Mouse (Mus musculus) neural tube, embryonic 13.5 days (tissue): ENCODE results near the gene E130308A19Rik. TPM values are rescaled to one million over a fixed set of nuclear protein-coding genes. Genes with fewer than 3 reads are reported as not detected.

ENCODE experiments used
- ATAC-seq: fragments of 200-750 bp; cut with Nextera tagmentation; 2 replicates; pipeline ENCODE4 v1.8.0; 2017; ENCODE audit warnings: low read depth, mild to moderate bottlenecking, moderate TSS enrichment, moderate library complexity
- H3K27ac ChIP-seq: fragments of 300-500 bp; sonication (generic); replicated peaks from 2 replicates; pipeline ENCODE4 v1.5.1; 2015; ENCODE audit warnings: moderate library complexity, mild to moderate bottlenecking, inconsistent platforms
- H3K27me3 ChIP-seq: fragments of 300-500 bp; sonication (generic); 2 replicates; pipeline ENCODE4 v1.6.1; 2015; ENCODE audit warnings: mild to moderate bottlenecking, inconsistent platforms
- H3K36me3 ChIP-seq: fragments of 300-500 bp; sonication (generic); 2 replicates; pipeline ENCODE4 v1.6.1; 2015; ENCODE audit warnings: mild to moderate bottlenecking, inconsistent platforms
- H3K4me1 ChIP-seq: fragments of 300-500 bp; sonication (generic); replicated peaks from 2 replicates; pipeline ENCODE4 v1.6.1; 2015; ENCODE audit warnings: inconsistent platforms
- H3K4me2 ChIP-seq: fragments of 300-500 bp; sonication (generic); 2 replicates; pipeline ENCODE4 v1.6.1; 2015; ENCODE audit warnings: inconsistent platforms, mild to moderate bottlenecking, moderate library complexity
- H3K4me3 ChIP-seq: fragments of 300-500 bp; sonication (generic); 2 replicates; pipeline ENCODE4 v1.5.1; 2015; ENCODE audit warnings: mild to moderate bottlenecking, inconsistent platforms
- H3K9ac ChIP-seq: fragments of 300-500 bp; sonication (generic); 2 replicates; pipeline ENCODE4 v1.6.1; 2015; ENCODE audit warnings: moderate library complexity, mild to moderate bottlenecking, inconsistent platforms
- H3K9me3 ChIP-seq: fragments of 300-500 bp; sonication (generic); 2 replicates; pipeline ENCODE4 v1.6.1; 2016; ENCODE audit warnings: inconsistent platforms
- WGBS: fragments of 180-500 bp; shearing (Covaris S2); methylation state at CpG from one replicate; pipeline ENCODE4 v1.1.7; 2015; 5-methylcytosine and 5-hydroxymethylcytosine counted together
- polyA plus RNA-seq: library from polyadenylated mRNA; unstranded; fragments of >200 nt; fragmentation: Nextera tagmentation; extraction: Ambion mirVana; gene quantifications from 2 replicates; pipeline ENCODE4 v1.2.1, GENCODE M21; 2015

Gene E130308A19Rik
- polyA plus RNA-seq: 60.5 TPM in 2 replicates

DNA sequence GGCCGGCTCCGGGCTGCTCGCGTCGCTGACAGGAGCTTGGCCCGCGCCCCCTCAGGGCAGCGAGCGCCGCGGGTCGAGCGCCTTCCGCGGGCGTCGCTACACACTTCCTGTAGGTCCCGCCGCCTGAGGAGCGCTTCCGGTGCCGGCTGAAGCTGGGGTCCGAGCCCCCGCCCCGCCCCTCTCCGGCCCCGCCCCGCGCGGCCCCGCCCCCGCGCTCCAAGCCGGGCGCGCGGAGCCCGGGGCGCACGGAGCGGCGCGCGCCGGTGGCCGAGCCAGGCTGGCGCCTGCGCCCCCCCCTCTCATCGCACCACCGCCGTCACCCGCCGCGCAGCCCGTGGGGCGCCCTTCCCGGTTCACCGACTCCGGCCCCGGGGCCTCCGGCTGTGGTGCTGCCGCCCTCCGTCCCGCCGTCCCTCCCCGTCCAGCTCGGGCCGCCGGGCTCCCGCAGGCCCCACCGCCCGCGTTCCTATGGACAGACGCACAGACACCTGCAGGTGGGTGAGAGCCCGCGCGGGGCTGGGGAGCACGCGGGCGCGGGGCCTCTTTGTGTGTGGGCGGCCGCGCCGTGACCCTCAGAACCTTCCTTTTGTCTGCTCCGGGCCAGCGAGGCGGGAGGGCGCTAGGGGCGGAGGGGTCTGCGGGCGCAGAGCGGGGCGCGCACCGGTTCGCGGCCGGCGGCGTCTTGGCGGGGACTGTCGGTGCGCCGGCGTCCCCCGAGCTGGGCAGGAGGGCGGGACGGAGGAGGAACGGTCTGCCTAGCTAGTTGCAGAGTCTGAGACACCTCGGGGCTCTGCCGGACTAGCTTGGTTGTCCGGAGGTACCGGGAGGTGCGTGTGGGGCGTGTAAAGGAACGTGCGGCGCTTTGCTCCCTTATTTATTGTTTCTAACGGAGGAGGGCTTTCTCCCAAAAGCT, at the start of gene E130308A19Rik:
Gene E130308A19Rik, plus strand, starts transcription at position 214 of the 913 bp plus-strand sequence.
- no peaks in the 10 kb centered on the region for H3K27me3 ChIP-seq
- H3K27ac ChIP-seq: peak within 1 kb of the TSS; percentile 97
- H3K36me3 ChIP-seq: no peaks in the 10 kb centered on the region
- under 1% methylated on average over 106 of the region's 120 CpGs for WGBS
- peak within 1 kb of the TSS; percentile 93 for H3K4me3 ChIP-seq
- H3K4me2 ChIP-seq: peak within 1 kb of the TSS; percentile 73
- peaks cover 40% of the 10 kb centered on the region for H3K4me1 ChIP-seq
- H3K9ac ChIP-seq: peak within 1 kb of the TSS; percentile 96
- no peaks in the 10 kb centered on the region for H3K9me3 ChIP-seq
- peak; percentile 92 for ATAC-seq

DNA sequence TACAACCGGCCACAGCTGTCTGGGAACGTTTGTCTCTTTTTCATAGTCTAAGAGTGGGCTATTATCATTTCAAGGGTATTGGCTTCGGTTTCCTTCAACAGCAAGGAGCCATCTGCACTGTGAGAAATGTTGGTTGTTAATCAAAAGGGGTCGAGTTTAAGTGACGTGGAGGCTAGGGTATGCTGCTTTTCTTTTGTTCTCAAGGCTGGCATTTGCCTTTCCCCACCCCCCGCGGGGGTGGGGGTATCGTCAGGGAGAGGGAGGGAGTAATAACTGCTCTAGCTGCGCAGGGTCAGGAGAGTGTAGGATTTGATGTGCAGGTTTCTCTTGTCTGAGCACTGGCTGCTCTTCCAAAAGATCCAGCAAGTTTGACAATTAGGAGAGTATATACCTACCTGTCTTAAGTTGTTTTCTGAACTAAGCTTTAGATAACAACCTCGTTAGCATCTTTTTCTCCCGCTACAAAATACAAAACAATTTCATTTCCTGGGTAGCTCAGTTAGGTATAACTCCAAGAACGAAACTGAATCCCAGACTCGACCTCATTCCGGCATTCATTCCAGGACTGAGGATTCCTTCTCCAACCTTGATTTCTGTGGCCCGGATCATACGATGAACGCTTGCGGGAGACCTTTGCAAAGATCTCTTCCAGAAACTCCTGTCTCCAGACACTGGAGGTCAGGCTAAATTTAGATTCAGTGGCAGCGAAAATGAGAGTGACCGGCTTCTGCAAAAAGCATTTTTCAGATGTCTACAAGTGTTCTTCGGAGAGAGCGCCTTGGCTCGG, 45.3 kb upstream of the E130308A19Rik start:
- H3K9ac ChIP-seq: peak overlapping the region; percentile 77
- WGBS: under 1% methylated on average over 23 of the region's 23 CpGs
- H3K27ac ChIP-seq: peak overlapping the region; percentile 93
- peak; percentile 69 for ATAC-seq
- peak overlapping the region; percentile 80 for H3K4me2 ChIP-seq
- H3K36me3 ChIP-seq: no peaks in the 10 kb centered on the region
- no peaks in the 10 kb centered on the region for H3K9me3 ChIP-seq
- no peaks in the 10 kb centered on the region for H3K27me3 ChIP-seq
- peaks cover 28% of the 10 kb centered on the region for H3K4me1 ChIP-seq
- H3K4me3 ChIP-seq: peak overlapping the region; percentile 76

DNA sequence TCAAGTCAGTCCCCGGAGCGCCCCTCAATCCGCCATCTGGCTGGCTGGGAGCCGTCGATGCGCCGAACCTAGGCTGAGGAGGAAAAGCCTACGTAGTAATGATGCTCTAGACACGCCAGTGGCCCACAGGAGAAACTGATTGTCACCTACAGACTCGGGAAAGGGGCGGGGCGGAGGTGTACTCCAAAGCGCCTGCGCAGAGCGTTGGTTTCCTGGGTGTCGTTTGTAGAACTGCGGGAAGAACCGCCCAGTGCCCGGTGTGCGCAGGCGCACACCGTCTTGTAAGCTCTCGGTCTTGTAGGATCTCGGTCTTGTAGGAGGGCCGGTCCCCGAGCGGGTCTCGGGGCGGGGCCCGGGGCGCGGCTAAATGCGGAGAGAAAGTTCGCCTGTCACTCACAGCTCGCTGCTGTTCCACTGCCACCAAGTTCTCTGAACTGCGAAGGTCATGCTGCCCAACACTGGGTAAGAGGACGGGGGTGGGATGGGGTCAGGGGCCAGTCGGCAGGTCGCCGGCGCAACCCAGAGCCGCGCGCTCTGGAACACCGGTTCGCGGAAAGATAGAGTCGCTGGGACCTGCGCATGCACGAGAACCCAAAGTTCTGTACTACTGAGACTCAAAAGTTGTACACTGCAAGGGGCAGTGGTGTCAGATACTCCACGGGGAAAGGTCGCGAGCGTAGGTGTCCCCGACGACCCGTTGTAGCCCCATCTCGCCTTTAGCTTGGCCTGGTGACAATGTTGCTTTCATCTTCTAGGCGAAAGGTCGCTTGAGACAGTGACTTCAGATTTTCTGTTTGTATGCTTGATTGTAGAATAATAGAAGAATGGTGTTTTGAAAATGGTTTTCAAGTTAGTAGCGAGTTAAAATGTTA, 44.5 kb upstream of the E130308A19Rik start, which contains the start of gene Hsdl2:
Gene Hsdl2, plus strand, starts transcription at position 250 of the 872 bp plus-strand sequence.
- ATAC-seq: peak; percentile 95
- WGBS: under 1% methylated on average over 61 of the region's 61 CpGs
- H3K4me2 ChIP-seq: peak within 1 kb of the TSS; percentile 80

DNA sequence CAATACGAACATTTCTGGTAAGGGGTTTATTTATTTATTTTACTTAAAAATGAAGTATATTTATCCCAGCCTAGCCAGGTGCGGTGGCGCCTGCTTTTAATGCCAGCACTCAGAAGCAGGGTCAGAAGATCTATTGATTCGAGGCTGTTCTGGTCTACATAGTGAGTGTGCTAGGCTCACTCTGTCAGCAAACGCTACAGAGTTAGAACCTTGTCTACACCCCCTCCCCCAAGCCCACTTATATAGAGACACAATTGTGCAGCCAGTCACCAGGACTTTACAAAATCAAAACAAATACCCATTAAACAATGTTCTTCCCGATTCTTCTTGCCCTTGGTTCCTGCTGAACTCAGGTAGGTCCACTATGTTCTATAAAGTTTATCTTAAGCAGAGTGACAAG, 43.8 kb upstream of the E130308A19Rik start:
- H3K9me3 ChIP-seq: no peaks in the 10 kb centered on the region
- no peak for ATAC-seq
- H3K4me2 ChIP-seq: peak overlapping the region; percentile 80
- H3K27ac ChIP-seq: no peak overlapping the region
- H3K27me3 ChIP-seq: no peaks in the 10 kb centered on the region
- H3K36me3 ChIP-seq: no peaks in the 10 kb centered on the region
- 27% methylated on average over 6 of the region's 6 CpGs for WGBS
- peak overlapping the region; percentile 76 for H3K4me3 ChIP-seq
- H3K4me1 ChIP-seq: peaks cover 28% of the 10 kb centered on the region
- H3K9ac ChIP-seq: peak overlapping the region; percentile 26; the same call in 1 of the 2 replicates

More for the DNA sequence above, 44.5 kb upstream of the E130308A19Rik start, which contains the start of gene Hsdl2:
- Histone ChIP-seq H3K27me3 (no peaks in the 10 kb centered on the region), H3K4me1 (peaks cover 28% of the 10 kb centered on the region), H3K4me3 (peak within 1 kb of the TSS; percentile 76), H3K36me3 (no peaks in the 10 kb centered on the region), H3K9me3 (no peaks in the 10 kb centered on the region), H3K27ac (peak within 1 kb of the TSS; percentile 93), H3K9ac (peak within 1 kb of the TSS; percentile 77)

DNA sequence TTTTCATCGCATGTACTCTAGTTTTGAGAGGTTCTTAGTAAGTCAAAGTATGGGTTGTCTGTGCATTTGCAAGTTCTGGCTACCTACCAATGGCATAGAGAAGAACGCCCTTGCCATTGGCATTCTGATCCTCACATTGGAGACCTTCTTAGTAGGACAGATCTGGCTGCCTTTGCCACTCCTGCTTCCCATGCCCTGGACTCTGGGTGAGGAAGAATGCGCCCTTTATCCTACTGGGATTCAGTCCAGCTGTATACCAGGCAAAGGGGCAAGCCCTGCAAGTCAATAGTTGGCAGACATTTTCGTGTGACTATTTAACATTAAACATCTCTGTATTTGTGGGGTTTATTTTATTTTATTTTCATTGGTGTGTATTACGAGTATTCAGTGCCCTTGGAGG, 40.9 kb upstream of the E130308A19Rik start:
- Histone ChIP-seq H3K9ac (no peak overlapping the region), H3K27ac (no peak overlapping the region), H3K4me1 (peaks cover 18% of the 10 kb centered on the region), H3K27me3 (no peaks in the 10 kb centered on the region), H3K36me3 (no peaks in the 10 kb centered on the region), H3K9me3 (no peaks in the 10 kb centered on the region), H3K4me2 (no peak overlapping the region), H3K4me3 (no peak overlapping the region)
- 76% methylated on average over 5 of the region's 5 CpGs for WGBS
- ATAC-seq: no peak

DNA sequence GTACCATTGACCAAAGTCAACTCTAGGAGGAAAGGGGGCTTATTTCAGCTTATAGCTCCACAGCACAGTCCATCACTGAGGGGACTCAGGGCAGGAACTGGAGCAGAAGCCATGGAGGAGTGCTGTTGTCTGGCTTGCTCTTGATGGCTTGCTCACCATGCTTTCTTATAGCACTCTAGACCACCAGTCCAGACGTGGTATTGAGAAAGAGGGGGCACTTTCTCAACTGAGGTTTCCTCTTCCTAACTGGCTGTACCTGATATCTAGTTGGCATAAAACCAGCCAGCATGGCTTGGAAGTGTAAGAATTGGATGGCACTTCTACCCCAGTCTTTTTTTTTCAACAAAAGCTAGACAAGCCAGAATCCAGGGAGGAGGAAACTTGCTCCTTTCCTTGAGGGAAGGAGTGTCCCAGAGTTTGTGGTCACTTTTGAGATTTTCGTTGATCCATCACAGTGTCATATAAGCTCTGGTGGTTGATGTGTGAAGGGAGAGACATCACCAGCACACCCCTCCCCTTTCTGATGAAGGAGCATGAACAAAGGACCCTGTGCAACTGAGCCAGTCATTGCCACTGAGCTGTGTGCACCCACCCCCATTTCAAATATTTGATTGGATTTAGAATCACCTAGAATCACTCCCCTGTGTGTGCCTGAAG, 38.7 kb upstream of the E130308A19Rik start:
- no peak for ATAC-seq
- no peak overlapping the region for H3K9ac ChIP-seq
- WGBS: 68% methylated on average over 2 of the region's 2 CpGs
- H3K27me3 ChIP-seq: no peaks in the 10 kb centered on the region
- H3K4me2 ChIP-seq: no peak overlapping the region
- H3K9me3 ChIP-seq: no peaks in the 10 kb centered on the region
- H3K27ac ChIP-seq: no peak overlapping the region
- H3K4me3 ChIP-seq: no peak overlapping the region
- H3K36me3 ChIP-seq: 0 out of 2 replicates have a peak, but pooled peaks cover 1% of the 10 kb centered on the region
- H3K4me1 ChIP-seq: peaks cover 5% of the 10 kb centered on the region

DNA sequence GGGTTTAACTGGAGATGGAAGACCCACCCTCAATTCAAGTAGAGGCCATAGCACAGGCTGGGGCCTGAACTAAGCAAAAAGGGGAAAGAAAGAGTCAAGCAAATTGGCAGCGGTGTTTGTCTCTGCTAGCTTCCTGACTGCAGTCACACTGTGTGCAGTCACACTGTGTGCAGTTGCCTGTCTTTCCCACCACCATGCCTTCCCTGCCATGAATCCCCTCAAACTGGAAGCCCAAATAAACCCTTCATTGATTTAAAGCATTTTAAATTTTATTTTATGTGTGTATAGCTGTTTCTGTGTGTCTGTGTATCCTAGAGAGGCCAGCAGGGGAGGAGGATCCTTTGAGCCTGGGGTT, 38.2 kb upstream of the E130308A19Rik start:
- Histone ChIP-seq H3K4me2 (no peak overlapping the region), H3K9ac (no peak overlapping the region), H3K27ac (no peak overlapping the region), H3K4me3 (no peak overlapping the region), H3K4me1 (0 out of 2 replicates have a peak, but pooled peaks cover under 1% of the 10 kb centered on the region), H3K27me3 (no peaks in the 10 kb centered on the region), H3K36me3 (0 out of 2 replicates have a peak, but pooled peaks cover 3% of the 10 kb centered on the region), H3K9me3 (no peaks in the 10 kb centered on the region)
- no peak for ATAC-seq
- WGBS: 95% methylated on average over 1 of the region's 1 CpGs

DNA sequence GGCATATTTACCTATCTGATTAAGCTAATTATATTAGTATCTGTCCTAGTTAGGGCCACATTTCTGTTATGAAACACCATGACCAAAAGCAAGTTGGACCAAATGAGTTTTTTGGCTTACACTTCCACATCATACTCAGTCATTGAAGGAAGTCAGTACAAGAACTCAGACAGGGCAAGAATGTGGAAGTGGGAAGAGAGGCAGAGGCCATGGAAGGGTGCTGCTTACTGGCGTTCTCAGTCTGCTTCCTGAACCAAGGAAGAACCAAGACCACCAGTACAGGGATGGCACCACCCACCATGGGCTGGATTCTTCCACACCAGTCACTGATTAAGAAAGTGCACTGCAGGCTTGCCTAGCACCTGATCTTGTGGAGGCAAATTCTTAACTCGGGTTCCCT, 31.4 kb upstream of the E130308A19Rik start:
- Histone ChIP-seq H3K9ac (no peak overlapping the region), H3K9me3 (no peaks in the 10 kb centered on the region), H3K4me2 (no peak overlapping the region), H3K27ac (no peak overlapping the region), H3K36me3 (peaks cover 38% of the 10 kb centered on the region), H3K4me1 (no peaks in the 10 kb centered on the region), H3K4me3 (no peak overlapping the region), H3K27me3 (no peaks in the 10 kb centered on the region)
- WGBS: 80% methylated on average over 2 of the region's 2 CpGs
- no peak for ATAC-seq

DNA sequence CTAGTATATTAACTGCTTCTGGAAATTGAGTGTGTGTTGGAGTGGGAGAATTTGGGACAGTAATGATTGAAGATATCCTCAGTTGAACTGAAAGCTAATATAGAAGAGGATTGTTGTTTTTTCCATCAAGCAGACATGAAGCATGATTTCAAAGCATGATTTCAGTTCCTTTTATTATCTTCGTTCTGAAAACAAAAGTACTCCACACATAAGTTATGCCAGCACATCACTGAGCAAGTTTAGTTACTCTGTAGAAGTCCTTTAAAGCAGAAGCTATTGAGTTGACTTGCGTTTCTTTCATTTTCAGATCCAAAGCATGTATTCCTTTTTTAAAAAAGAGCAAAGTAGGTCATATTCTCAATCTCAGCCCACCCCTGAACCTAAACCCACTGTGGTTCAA, 29.5 kb upstream of the E130308A19Rik start:
- Histone ChIP-seq H3K36me3 (peaks cover 40% of the 10 kb centered on the region), H3K9me3 (no peaks in the 10 kb centered on the region), H3K9ac (no peak overlapping the region), H3K4me2 (no peak overlapping the region), H3K27me3 (no peaks in the 10 kb centered on the region), H3K4me3 (no peak overlapping the region), H3K4me1 (no peaks in the 10 kb centered on the region), H3K27ac (no peak overlapping the region)
- ATAC-seq: no peak
- WGBS: 94% methylated on average over 2 of the region's 2 CpGs

DNA sequence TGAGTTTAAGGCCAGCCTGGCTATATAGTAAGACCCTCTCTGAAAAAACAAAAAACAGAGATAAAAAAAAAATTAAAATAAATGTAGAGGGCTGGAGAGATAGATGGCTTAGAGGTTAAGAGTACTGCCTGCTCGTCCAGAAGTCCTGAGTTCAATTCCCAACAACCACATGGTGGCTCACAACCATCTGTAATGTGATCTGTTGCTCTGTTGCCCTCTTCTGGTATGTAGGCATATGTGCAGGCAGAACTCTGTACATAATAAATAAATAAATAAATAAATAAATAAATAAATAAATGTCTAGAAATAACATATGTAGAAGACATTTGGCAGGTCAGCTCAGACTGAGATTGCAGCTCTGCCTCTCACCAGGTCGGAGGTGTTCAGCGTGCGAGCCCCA, 23.3 kb upstream of the E130308A19Rik start:
- peaks cover 25% of the 10 kb centered on the region for H3K36me3 ChIP-seq
- no peak overlapping the region for H3K4me3 ChIP-seq
- H3K4me1 ChIP-seq: no peaks in the 10 kb centered on the region
- WGBS: 91% methylated on average over 4 of the region's 4 CpGs
- no peak overlapping the region for H3K27ac ChIP-seq
- H3K4me2 ChIP-seq: no peak overlapping the region
- H3K9me3 ChIP-seq: no peaks in the 10 kb centered on the region
- H3K27me3 ChIP-seq: no peaks in the 10 kb centered on the region
- ATAC-seq: no peak
- H3K9ac ChIP-seq: no peak overlapping the region

DNA sequence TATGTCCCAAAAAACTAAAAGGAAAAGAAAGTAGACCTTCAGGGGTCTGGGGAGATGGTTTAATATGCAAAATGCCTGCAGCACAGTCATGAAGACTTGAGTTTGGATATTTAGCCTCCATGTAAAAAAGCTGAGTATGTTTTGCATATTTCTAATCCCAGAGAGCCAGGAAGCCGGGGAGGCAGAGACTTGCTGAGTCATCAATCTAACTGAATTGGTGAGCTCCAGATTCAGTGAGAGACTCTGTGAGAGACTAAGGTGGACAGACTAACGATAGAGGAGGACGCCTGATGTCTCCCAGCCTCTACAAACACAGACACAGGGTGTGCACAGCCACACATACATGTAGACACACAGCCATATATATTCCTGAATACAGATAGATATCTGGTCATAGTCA, 21.1 kb upstream of the E130308A19Rik start:
- Histone ChIP-seq H3K9me3 (no peaks in the 10 kb centered on the region), H3K27me3 (no peaks in the 10 kb centered on the region), H3K4me1 (no peaks in the 10 kb centered on the region), H3K36me3 (peaks cover 9% of the 10 kb centered on the region), H3K9ac (no peak overlapping the region), H3K4me2 (no peak overlapping the region), H3K27ac (no peak overlapping the region), H3K4me3 (no peak overlapping the region)
- WGBS: 74% methylated on average over 3 of the region's 3 CpGs
- no peak; the same call in 1 of the 2 replicates for ATAC-seq
